Comparison of ENCODE assay signal across 8 mouse cellular contexts in genomic region chr10:71400818-71401646, GRCm38 (mm10). TPM values are rescaled to one million over a fixed set of nuclear protein-coding genes. Genes with fewer than 3 reads are reported as not detected.
DNase-seq lines count a peak whose midpoint lies in the region; TF ChIP-seq lines count a peak whose summit lies in the region.
"Had no signal": no experiment of that assay in that cellular context is flagged by ENCODE, and none has a peak within 500 bp of the region (broad histone marks: within the 10 kb centered on the region; RNA-seq: fewer than 3 reads in every experiment).

No protein-coding gene starts in this region.

- no peak overlapping the region for H3K9ac ChIP-seq in ES-Bruce4 (ENCODE audit: low read depth, poor library complexity, severe bottlenecking)
- H3K9ac ChIP-seq: liver, embryonic 15.5 days had no signal

- no peak overlapping the region for H3K27ac ChIP-seq in ES-Bruce4 (ENCODE audit: insufficient read depth, low read length)
- H3K27ac ChIP-seq: liver, embryonic 15.5 days had no signal

- H3K4me3 ChIP-seq in ES-Bruce4 (ENCODE audit: low read depth, low read length), result no peak overlapping the region
- H3K4me3 ChIP-seq: liver, embryonic 15.5 days had no signal

- no peaks in the 10 kb centered on the region for H3K4me1 ChIP-seq in ES-Bruce4 (ENCODE audit: control insufficient read depth, insufficient read depth, low read length)
- H3K4me1 ChIP-seq: liver, embryonic 15.5 days had no signal

- peak; percentile 14 for TF ChIP-seq CTCF in ES-Bruce4 (IDR thresholded peaks at IDR 0.05; ENCODE audit: low read depth, low read length)

- H3K27me3 ChIP-seq in ES-Bruce4 (ENCODE audit: control insufficient read depth, insufficient read depth, low read length, poor library complexity, severe bottlenecking), result no peaks in the 10 kb centered on the region
- H3K27me3 ChIP-seq: liver, embryonic 15.5 days had no signal

- H3K36me3 ChIP-seq in ES-Bruce4 (ENCODE audit: control insufficient read depth, insufficient read depth, low read length, poor library complexity, severe bottlenecking), result no peaks in the 10 kb centered on the region
- H3K36me3 ChIP-seq: liver, embryonic 15.5 days had no signal

- DNase-seq in kidney, postnatal 14 days, result peak; percentile 54
- DNase-seq in kidney, postnatal 10 days, result no peak
- DNase-seq in B cell, adult 2 months, result peak; percentile 34 to 43
- peak; percentile 60 to 76 for DNase-seq in cerebellum, postnatal 14 days
- DNase-seq in lung, postnatal 10 days, result peak; percentile 77
- no peak for DNase-seq in ovary, adult 18-20 months (ENCODE audit: low spot score)

- no peak for TF ChIP-seq POLR2A in ES-Bruce4 (IDR thresholded peaks at IDR 0.05; ENCODE audit: insufficient read depth, low read length)

- H3K9me3 ChIP-seq in ES-Bruce4 (replicated peaks; ENCODE audit: control insufficient read depth, insufficient read depth, low read length, poor library complexity, severe bottlenecking), result no peaks in the 10 kb centered on the region
- H3K9me3 ChIP-seq: liver, embryonic 15.5 days had no signal

- TF ChIP-seq EP300 in ES-Bruce4 (IDR thresholded peaks at IDR 0.05; ENCODE audit: insufficient read depth, low read depth, low read length), result no peak

RNA-seq across cellular contexts. Expression of gene Ipmk, which starts 53.5 kb away (rescaled TPM):
- 39.9 and 41.4 TPM in 2 replicates for polyA plus RNA-seq in ES-Bruce4 (2011; ENCODE audit: insufficient read depth, insufficient read length, low read depth, missing spikeins)

RNA-seq across cellular contexts. Expression of gene Cisd1, which starts 56.3 kb away (rescaled TPM):
- polyA plus RNA-seq in ES-Bruce4 (2011; ENCODE audit: insufficient read depth, insufficient read length, low read depth, missing spikeins), result 78.9 and 90.4 TPM in 2 replicates

Comparison
In these comparisons a context has a peak if more than half of its experiments do, and no peak if none do; other contexts are left out.
1. DNase-seq: peak in kidney, postnatal 14 days (single experiment), B cell, adult 2 months (2 of 2), cerebellum, postnatal 14 days (2 of 2) and lung, postnatal 10 days (single experiment); none in kidney, postnatal 10 days (single experiment) and ovary, adult 18-20 months (single experiment).